Mouse (Mus musculus) forebrain, embryonic 13.5 days (tissue): ENCODE data around the gene Myh9. TPM values are rescaled to one million over a fixed set of nuclear protein-coding genes. Genes with fewer than 3 reads are reported as not detected.
"Not testable (repeated sequence)": the region's sequence is repeated elsewhere in the genome, so short reads cannot be mapped to it uniquely, and the experiment has no call there.

Experiments
- ATAC-seq: fragments of 200-750 bp; cut with Nextera tagmentation; 2 replicates; pipeline ENCODE4 v1.8.0; 2017
- H3K27ac ChIP-seq: fragments of 300-500 bp; sonication (generic); 2 replicates; pipeline ENCODE4 v1.5.1; 2015; ENCODE audit warnings: inconsistent platforms, mild to moderate bottlenecking, moderate library complexity
- H3K27me3 ChIP-seq: fragments of 300-500 bp; sonication (generic); 2 replicates; pipeline ENCODE4 v1.6.1; 2015; ENCODE audit warnings: mild to moderate bottlenecking, inconsistent platforms
- H3K36me3 ChIP-seq: fragments of 300-500 bp; sonication (generic); 2 replicates; pipeline ENCODE4 v1.6.1; 2015; ENCODE audit warnings: mild to moderate bottlenecking, inconsistent platforms; ENCODE audit not compliant: poor library complexity, severe bottlenecking
- H3K4me1 ChIP-seq: fragments of 300-500 bp; sonication (generic); 2 replicates; pipeline ENCODE4 v1.6.1; 2015; ENCODE audit warnings: inconsistent platforms
- H3K4me2 ChIP-seq: fragments of 300-500 bp; sonication (generic); 2 replicates; pipeline ENCODE4 v1.6.1; 2015; ENCODE audit warnings: inconsistent platforms, mild to moderate bottlenecking, moderate library complexity
- H3K4me3 ChIP-seq: fragments of 300-500 bp; sonication (generic); 2 replicates; pipeline ENCODE4 v1.5.1; 2015; ENCODE audit warnings: mild to moderate bottlenecking, inconsistent platforms
- H3K9ac ChIP-seq: fragments of 300-500 bp; sonication (generic); 2 replicates; pipeline ENCODE4 v1.6.1; 2015; ENCODE audit warnings: mild to moderate bottlenecking, inconsistent platforms
- H3K9me3 ChIP-seq: fragments of 300-500 bp; sonication (generic); replicated peaks from 2 replicates; pipeline ENCODE4 v1.6.1; 2016; ENCODE audit warnings: inconsistent platforms
- WGBS: fragments of 180-500 bp; shearing (Covaris S2); methylation state at CpG from one replicate; pipeline ENCODE4 v1.1.7; 2015; 5-methylcytosine and 5-hydroxymethylcytosine counted together
- polyA plus RNA-seq: library from polyadenylated mRNA; unstranded; fragments of >200 nt; fragmentation: Nextera tagmentation; extraction: Ambion mirVana; gene quantifications from 2 replicates; pipeline ENCODE4 v1.2.1, GENCODE M21; 2015

Gene Myh9
- polyA plus RNA-seq, 1 experiment from 2014 or later = 13.4 TPM

- H3K4me1 ChIP-seq, ATAC-seq: not testable (repeated sequence)
- 85% methylated on average over 6 of the region's 6 CpGs for WGBS
Observed at GRCm38 (mm10) chr15:77725393-77726020, 116.5 kb downstream of the Myh9 start.

GRCm38 (mm10) chr15:77724208-77724911, 117.6 kb downstream of the Myh9 start:
- H3K4me3 ChIP-seq, H3K27me3 ChIP-seq, H3K4me1 ChIP-seq, H3K9ac ChIP-seq, H3K36me3 ChIP-seq, H3K9me3 ChIP-seq, ATAC-seq, H3K4me2 ChIP-seq, H3K27ac ChIP-seq: not testable (repeated sequence)
- 26% methylated on average over 3 of the region's 10 CpGs for WGBS

More at GRCm38 (mm10) chr15:77725393-77726020, 116.5 kb downstream of the Myh9 start:
- not testable (repeated sequence) for H3K27ac ChIP-seq, H3K36me3 ChIP-seq, H3K9me3 ChIP-seq, H3K4me2 ChIP-seq, H3K27me3 ChIP-seq, H3K9ac ChIP-seq, H3K4me3 ChIP-seq

DNA sequence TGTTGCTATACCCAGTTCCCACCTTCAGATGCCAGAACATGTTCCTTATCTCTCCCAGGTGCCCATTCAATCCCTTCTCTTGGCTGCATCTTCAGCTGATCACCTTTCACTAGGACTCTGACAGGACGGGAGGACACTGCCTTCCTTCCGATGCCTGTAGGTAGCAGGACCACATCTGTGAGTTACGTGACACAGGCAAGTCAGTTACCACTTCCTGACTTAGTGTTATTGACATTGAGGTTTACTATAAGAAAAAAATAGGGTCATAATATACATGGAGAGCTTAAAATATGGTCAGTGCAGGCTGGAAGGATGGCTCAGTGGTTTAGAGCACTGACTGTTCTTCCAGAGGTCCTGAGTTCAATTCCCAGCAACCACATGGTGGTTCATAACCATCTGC, 120.5 kb downstream of the Myh9 start:
- H3K27ac ChIP-seq, H3K4me3 ChIP-seq, H3K4me2 ChIP-seq, H3K27me3 ChIP-seq, H3K4me1 ChIP-seq, H3K9ac ChIP-seq, H3K9me3 ChIP-seq, H3K36me3 ChIP-seq, ATAC-seq: not testable (repeated sequence)
- WGBS = no CpG with 5 or more reads among the region's 3 CpGs

DNA sequence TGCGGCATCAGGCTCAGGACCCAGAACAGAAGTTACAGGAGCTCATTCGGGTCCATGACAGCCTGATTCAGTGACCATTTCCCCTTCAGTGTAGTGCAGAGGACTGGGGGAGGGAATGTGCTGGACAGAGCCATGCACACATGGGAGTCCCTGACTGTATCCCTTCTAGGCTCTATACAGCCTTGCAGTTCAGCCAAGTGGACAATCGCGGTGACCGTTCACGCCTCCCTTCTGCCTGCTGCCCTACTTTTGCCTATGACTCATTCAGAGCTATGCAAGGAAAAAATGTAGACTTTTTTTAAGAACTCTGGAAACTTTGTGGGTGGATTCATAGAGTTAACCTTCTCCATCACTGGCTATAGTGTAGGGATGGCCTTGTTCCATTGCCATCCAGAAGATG, 123.7 kb downstream of the Myh9 start:
- ATAC-seq, H3K4me3 ChIP-seq, H3K9me3 ChIP-seq, H3K27ac ChIP-seq, H3K36me3 ChIP-seq, H3K9ac ChIP-seq, H3K4me1 ChIP-seq, H3K27me3 ChIP-seq, H3K4me2 ChIP-seq: not testable (repeated sequence)
- WGBS = 94% methylated on average over 2 of the region's 6 CpGs

Other genes with a start within 250 kb of the Myh9 start
- 0.09 TPM in 1 of 2 replicates, not detected in the other for gene Apol10b, start 246.1 kb downstream of the Myh9 start, polyA plus RNA-seq
- not detected in 2 replicates for gene Gm36245, start 242.9 kb downstream of the Myh9 start, polyA plus RNA-seq
- 0.11 TPM in 1 of 2 replicates, not detected in the other for gene Apol11b, start 198.9 kb downstream of the Myh9 start, polyA plus RNA-seq
- gene Apol7e, start 143.3 kb downstream of the Myh9 start, polyA plus RNA-seq = not detected in 2 replicates
- not detected in 2 replicates for gene Apol9b, start 113.1 kb downstream of the Myh9 start, polyA plus RNA-seq
- gene Apol8, start 85.2 kb downstream of the Myh9 start, polyA plus RNA-seq = 0.08 TPM in 1 of 2 replicates, not detected in the other
- gene Txn2, start 86.8 kb upstream of the Myh9 start, polyA plus RNA-seq = 234 and 249 TPM in 2 replicates
- gene Foxred2, start 114.5 kb upstream of the Myh9 start, polyA plus RNA-seq = 6.9 and 8.5 TPM in 2 replicates
- gene Eif3d, start 128.6 kb upstream of the Myh9 start, polyA plus RNA-seq = 200 and 207 TPM in 2 replicates